Mouse (Mus musculus) ES-E14 (cell line): Measurements from ENCODE around the gene Cadps. TPM values are rescaled to one million over a fixed set of nuclear protein-coding genes. Genes with fewer than 3 reads are reported as not detected.

ENCODE experiments used
- DNase-seq: peaks from one replicate; pipeline ENCODE4 v3.0.0-alpha.2; 2013; ENCODE audit warnings: low read depth, low spot score
- H3K27ac ChIP-seq: 2 replicates; pipeline ENCODE4 v1.5.1; 2012; ENCODE audit warnings: low read depth, mild to moderate bottlenecking, low read length, moderate library complexity, mixed read lengths; ENCODE audit not compliant: poor library complexity, insufficient read depth, severe bottlenecking
- H3K36me3 ChIP-seq: 2 replicates; pipeline ENCODE4 v1.6.1; 2012; ENCODE audit warnings: mild to moderate bottlenecking, low read length, moderate library complexity, mixed read lengths; ENCODE audit not compliant: control insufficient read depth, poor library complexity, insufficient read depth, severe bottlenecking
- H3K4me1 ChIP-seq, 2 experiments: fragments of 150-350 bp in 1 of 2; sonication (generic) in 1 of 2; 2 replicates each; pipeline ENCODE4 v1.6.1; 2012; ENCODE audit warnings: low read length in 2 of 2, mild to moderate bottlenecking in 1 of 2, mixed read lengths in 1 of 2; ENCODE audit not compliant: control insufficient read depth in 2 of 2, insufficient read depth in 2 of 2, poor library complexity in 1 of 2
- H3K4me3 ChIP-seq, 2 experiments: fragments of 150-350 bp in 1 of 2; sonication (generic) in 1 of 2; 2 replicates each; pipeline ENCODE4 v1.5.1; 2012; ENCODE audit warnings: low read length in 2 of 2, low read depth in 1 of 2, mild to moderate bottlenecking in 1 of 2, mixed read lengths in 1 of 2; ENCODE audit not compliant: insufficient read depth in 1 of 2, poor library complexity in 1 of 2, severe bottlenecking in 1 of 2
- H3K9ac ChIP-seq: 2 replicates; pipeline ENCODE4 v1.6.1; 2012; ENCODE audit warnings: low read depth, mild to moderate bottlenecking, low read length, mixed read lengths; ENCODE audit not compliant: poor library complexity, insufficient read depth, severe bottlenecking
- H3K9me3 ChIP-seq: fragments of 150-350 bp; sonication (generic); 2 replicates; pipeline ENCODE4 v1.6.1; 2012; ENCODE audit warnings: low read depth, mild to moderate bottlenecking, low read length; ENCODE audit not compliant: control insufficient read depth, insufficient read depth
- CHD2 ChIP-seq: IDR thresholded peaks from 2 replicates; pipeline ENCODE4 v1.6.1; 2014; ENCODE audit warnings: mild to moderate bottlenecking, low read depth, low read length, inconsistent platforms
- HCFC1 ChIP-seq: IDR thresholded peaks from 2 replicates; pipeline ENCODE4 v1.6.1; 2012; ENCODE audit warnings: low read length, inconsistent platforms, borderline replicate concordance; ENCODE audit not compliant: insufficient read depth
- MAFK ChIP-seq: IDR thresholded peaks from 2 replicates; pipeline ENCODE4 v1.6.1; 2014; ENCODE audit warnings: mild to moderate bottlenecking, low read depth, low read length, inconsistent platforms; ENCODE audit not compliant: insufficient read depth
- ZC3H11A ChIP-seq: IDR thresholded peaks from 2 replicates; pipeline ENCODE4 v1.6.1; 2012; ENCODE audit warnings: low read depth, mild to moderate bottlenecking, inconsistent platforms, low read length, borderline replicate concordance
- ZNF384 ChIP-seq: IDR thresholded peaks from 2 replicates; pipeline ENCODE4 v1.6.1; 2012; ENCODE audit warnings: low read depth, low read length, inconsistent platforms
- in situ Hi-C, 2 experiments: fragments of 600-800 bp; cut with MboI; formaldehyde crosslinking; loops; one replicate each; pipeline ENCODE4 v1.15.1; 2025; ENCODE audit warnings: low sequenced_read_pairs in 2 of 2, inconsistent platforms in 1 of 2; ENCODE audit not compliant: unreplicated experiment in 2 of 2
- total RNA-seq: library from RNA; depleted of rRNA; stranded (reverse); fragments of 300-350 nt; gene quantifications from 2 replicates; pipeline ENCODE4 v1.2.3, GENCODE M21; 2012; rRNA removed

Gene Cadps
- 0.49 and 0.58 TPM in 2 replicates for total RNA-seq

DNA sequence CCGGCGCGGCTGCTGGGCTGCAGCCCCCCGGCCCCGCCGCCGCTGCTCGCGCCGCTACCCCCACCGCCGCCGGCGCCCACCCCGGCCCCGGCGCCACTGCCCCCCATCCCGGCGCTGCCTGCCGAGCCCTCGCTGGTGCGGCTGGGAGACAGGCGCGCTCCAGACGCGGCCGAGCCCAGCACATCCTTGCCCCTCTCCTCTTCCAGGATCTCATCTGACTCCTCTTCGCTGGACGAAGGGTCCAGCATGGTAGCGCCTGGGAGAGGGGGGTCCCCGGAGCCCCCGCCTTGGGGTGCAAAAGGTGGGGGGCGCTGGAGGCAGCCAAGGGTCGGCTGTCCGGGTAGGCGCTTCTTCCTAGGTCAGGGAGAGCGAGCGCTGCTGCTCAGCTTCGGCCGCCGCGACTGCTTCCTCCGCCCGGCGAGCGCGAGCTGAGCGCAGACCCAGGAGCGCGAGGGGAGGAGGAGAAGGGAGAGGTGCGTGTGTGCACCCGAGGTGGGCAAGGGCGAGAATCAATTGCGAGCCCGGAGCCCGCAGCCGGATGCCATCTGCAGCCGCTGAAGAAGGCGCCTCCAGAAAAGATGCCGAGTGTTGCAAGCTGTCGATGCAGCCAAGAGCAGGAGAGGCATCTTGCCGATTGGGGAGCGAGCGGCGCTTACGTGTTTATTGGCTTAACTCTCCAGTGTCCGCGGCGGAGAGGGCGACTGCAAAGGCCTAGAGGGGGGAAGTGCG is at the start of gene Cadps:
Cadps (minus strand) TSS at position 589 of the 729 bp plus-strand sequence.
- TF ChIP-seq HCFC1 (no peak), ZNF384 (no peak), CHD2 (no peak), ZC3H11A (no peak), MAFK (no peak)
- H3K4me3 ChIP-seq, result peak within 1 kb of the TSS; percentile 82 to 83
- peak; percentile 31 for DNase-seq
- in situ Hi-C loops, result no loop called here
- H3K36me3 ChIP-seq, result no peaks in the 10 kb centered on the region
- H3K4me1 ChIP-seq, result no peaks in the 10 kb centered on the region
- no peak within 1 kb of the TSS for H3K27ac ChIP-seq
- peak within 1 kb of the TSS; percentile 72 for H3K9ac ChIP-seq
- H3K9me3 ChIP-seq, result no peaks in the 10 kb centered on the region

DNA sequence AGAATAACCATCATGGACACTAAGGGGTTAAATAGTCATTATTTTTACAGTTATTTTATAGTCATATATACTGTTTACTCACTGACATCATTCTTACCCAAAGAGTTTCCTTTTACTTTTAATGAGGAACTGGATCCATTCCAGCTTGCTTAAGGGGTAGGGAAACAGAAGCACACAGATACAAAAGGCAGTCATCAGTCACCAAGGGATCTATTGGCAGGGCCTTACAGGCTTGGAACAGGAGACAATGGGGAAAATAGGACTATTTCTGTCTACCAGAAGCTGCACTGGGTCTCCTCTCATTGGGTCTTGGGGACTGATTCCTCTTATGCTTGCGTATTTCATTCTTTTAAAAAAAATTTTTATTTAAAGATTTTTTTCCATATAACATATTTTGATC is 46.7 kb upstream of the Cadps start:
- in situ Hi-C loops, result no loop called here
- Histone ChIP-seq H3K9ac (no peak overlapping the region), H3K4me1 (no peaks in the 10 kb centered on the region), H3K9me3 (no peaks in the 10 kb centered on the region), H3K36me3 (no peaks in the 10 kb centered on the region), H3K4me3 (no peak overlapping the region), H3K27ac (no peak overlapping the region)
- no peak for DNase-seq
- TF ChIP-seq MAFK (no peak), CHD2 (no peak), ZNF384 (no peak), HCFC1 (no peak), ZC3H11A (no peak)

DNA sequence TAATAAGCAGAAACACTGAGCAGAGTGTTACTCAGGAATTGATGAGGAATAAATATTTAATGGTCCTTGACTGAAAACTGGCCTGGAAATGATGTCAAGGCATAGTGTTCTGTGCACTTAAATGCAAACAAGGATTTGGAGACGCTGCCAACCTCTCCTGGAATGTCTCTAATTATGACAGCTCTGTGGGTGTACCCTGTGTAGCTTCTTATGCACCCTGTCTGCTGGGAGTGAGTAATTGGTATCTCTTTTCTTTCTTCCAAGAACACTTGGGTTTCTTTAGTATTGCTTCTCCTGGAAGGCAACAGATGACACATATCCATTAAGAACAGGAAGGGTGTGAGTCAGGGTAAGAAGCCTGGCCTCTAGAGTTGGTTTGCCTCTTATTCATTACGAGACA is 42.4 kb upstream of the Cadps start:
- Histone ChIP-seq H3K9ac (no peak overlapping the region), H3K4me1 (no peaks in the 10 kb centered on the region), H3K27ac (no peak overlapping the region), H3K4me3 (no peak overlapping the region), H3K9me3 (no peaks in the 10 kb centered on the region), H3K36me3 (no peaks in the 10 kb centered on the region)
- TF ChIP-seq CHD2 (no peak), MAFK (no peak), ZC3H11A (no peak), HCFC1 (no peak), ZNF384 (no peak)
- in situ Hi-C loops, result no loop called here
- no peak for DNase-seq

DNA sequence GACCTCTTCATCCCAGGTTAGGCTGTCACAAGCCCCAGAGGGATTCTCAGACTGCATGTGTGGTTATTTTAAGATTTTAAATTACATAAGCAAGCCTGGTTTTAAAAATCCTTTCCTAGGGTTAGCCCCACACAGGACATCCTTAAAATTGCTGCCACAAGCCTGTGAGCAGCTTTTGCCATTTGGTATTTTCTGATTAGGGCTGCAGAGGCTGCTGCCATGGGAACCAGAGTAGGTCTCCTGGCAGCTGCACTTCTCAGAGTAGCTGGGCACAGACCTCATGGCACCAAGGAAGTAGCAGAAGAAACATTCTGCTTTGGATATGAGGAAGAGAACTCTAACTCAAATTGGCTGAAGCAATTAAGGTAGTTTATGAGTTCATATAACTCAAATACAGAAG is 21.0 kb upstream of the Cadps start:
- Histone ChIP-seq H3K9ac (no peak overlapping the region), H3K27ac (no peak overlapping the region), H3K4me3 (no peak overlapping the region), H3K9me3 (no peaks in the 10 kb centered on the region), H3K36me3 (no peaks in the 10 kb centered on the region), H3K4me1 (no peaks in the 10 kb centered on the region)
- no peak for DNase-seq
- TF ChIP-seq MAFK (no peak), HCFC1 (no peak)
- in situ Hi-C loops, result no loop called here
